Mouse (Mus musculus): ENCODE data around the gene Zfp212. TPM values are rescaled to one million over a fixed set of nuclear protein-coding genes. Genes with fewer than 3 reads are reported as not detected.

Gene Zfp212
- 10 to 100 TPM in 1 of 2 experiments, 1 to 10 TPM in 1; 8.6 to 10.4 TPM for total RNA-seq (2021)

DNA sequence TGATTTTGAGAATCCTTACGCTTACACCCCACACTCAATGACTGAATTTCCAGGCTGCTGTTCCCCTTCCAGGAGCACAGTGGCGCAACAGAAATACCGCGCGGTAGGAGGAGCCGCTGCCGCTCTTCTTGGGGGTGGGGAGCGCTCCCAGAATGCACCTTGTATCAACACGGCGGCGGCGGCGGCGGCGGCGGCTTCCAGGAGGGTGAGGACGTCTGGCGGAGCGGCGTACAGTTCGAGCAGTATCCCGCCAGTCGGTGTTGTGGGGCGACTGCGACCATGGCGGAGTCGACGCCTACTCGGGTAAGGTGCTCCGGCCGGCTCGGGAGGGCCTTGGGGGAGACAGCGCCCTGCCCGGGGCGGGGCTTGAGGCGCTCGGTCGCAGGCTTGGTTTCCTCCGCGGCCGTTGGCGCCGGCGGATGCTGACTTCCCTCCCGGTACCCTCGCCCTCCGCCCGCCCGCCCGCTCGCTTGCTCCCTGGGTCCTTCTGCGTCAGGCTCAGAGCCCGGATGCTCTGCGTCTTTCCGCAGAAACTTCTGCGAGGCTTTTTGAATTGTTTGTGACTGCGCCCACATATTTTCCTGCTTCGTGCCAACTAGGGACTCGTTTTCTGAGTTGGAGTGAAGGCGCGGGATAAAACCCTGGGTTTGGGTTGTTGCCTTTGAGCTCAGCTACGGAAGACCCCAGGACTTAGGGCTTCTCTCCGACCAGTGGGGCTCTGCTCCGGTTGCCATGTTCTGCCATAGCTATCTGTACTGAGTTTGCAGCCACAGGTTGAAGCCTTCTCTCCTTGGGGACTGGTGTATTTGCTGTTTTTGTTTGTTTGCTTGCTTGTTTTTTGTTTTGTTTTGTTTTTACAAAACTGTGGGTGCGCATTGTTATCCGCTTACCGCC, at the start of gene Zfp212:
Zfp212 (plus strand) TSS at position 30 of the 894 bp plus-strand sequence.
- intact Hi-C loops (cut with DNase I) = loop anchor here (2.0 kb wide), 3 partner anchors 32 to 86 kb away; partner anchors contain the start of genes Zfp282, Zfp398 and Zfp956
- DNase-seq (ENCODE audit: low spot score) = peak; percentile 75

DNA sequence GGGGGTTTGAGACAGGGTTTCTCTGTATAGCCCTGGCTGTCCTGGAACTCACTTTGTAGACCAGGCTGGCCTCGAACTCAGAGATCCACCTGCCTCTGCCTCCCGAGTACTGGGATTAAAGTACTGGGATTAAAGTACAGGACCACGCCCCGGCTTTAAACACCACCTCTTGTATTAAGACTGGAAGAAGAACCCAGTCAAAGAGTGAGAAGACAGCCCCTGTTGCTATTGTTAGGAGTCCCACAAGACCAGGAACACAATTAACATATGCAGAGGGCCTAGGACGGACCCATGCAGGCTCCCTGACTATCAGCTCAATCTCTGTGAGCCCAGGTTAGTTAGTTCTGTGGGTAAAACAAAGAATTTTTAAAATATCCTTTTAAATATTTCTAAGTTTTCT, 48.0 kb upstream of the Zfp212 start:
- intact Hi-C loops (cut with DNase I) = no loop called here
- no peak for DNase-seq (ENCODE audit: low spot score)

DNA sequence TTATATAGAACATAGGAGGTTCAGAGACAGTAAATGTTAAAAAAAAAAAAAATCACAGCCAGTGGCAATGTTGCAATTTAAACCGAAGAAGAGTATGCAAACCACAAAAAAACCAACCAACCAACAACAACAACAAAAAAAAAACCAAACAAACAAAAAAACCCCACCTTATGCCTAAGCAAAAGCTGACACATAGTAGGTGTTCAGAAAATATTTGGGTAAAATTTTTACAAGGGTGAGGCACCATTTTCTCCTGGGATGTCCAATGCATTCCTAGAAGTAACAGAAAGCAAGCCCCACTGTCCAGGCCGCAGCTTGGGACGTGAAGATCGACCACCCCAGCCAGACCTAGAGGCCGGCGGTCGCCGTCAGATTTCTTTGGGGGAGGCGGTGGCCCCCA, 43.2 kb upstream of the Zfp212 start, which contains the start of gene Zfp282:
Zfp282 (plus strand) TSS at position 147 of the 400 bp plus-strand sequence.
- intact Hi-C loops (cut with DNase I) = loop anchor here (2.0 to 5.0 kb wide), 4 partner anchors 42 to 140 kb away; partner anchors contain the start of genes Zfp212 and Zfp398
- no peak for DNase-seq (ENCODE audit: low spot score)

DNA sequence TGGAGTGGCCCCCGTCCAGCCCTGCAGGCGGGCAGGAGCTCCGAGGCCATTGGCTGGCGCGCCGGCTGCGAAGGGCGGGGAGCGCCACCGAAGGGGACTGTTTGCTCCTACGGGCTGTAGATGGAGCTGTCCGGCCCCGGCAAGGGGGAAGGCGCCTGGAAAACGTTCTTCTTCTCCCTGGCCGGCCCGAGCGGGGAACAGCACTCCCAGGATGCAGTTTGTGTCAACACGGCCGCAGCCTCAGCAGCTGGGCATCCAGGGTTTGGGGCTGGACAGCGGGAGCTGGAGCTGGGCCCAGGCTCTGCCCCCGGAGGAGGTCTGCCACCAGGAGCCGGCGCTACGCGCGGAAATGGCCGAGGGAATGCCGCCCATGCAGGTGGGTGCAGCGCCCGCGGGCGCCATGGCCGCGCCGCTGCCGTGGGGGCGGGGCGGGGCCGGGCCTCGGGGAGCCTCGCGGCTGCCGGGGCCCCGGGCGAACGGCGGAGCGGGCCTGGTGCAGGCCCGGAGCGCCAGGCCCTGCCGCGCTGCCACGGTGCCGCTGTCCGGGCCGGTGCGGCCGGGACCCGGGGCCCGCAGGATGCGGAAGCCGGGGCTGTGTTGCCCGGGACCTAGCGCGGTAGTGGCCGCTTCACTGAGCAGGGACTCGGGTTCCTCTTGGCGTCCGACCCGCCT, 42.7 kb upstream of the Zfp212 start:
- intact Hi-C loops (cut with DNase I) = loop anchor here (2.0 to 5.0 kb wide), 4 partner anchors 43 to 140 kb away; partner anchors contain the start of genes Zfp212 and Zfp398
- peak; percentile 89 for DNase-seq (ENCODE audit: low spot score)

DNA sequence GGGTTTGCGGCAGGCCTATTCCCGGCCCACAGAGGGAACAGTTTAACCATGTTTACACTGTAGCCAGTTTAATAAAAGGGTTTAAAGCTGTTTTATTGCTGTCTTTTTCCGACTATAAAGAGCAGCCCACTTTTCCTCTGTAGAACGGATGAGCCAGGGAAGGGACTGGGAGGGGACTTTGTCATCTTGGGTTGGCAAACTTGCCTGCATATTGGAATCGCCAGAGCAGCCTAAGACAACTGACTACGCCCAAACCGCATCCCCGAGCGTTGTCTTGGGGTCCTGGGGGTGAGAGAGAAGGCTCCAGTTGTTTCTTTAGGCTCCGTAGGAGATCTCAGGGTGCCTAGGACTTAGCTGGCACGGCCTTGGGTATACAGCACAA, 42.2 kb upstream of the Zfp212 start:
- intact Hi-C loops (cut with DNase I) = loop anchor here (5.0 kb wide), 2 partner anchors 91 to 139 kb away; no protein-coding TSS in a partner anchor
- DNase-seq (ENCODE audit: low spot score) = no peak

DNA sequence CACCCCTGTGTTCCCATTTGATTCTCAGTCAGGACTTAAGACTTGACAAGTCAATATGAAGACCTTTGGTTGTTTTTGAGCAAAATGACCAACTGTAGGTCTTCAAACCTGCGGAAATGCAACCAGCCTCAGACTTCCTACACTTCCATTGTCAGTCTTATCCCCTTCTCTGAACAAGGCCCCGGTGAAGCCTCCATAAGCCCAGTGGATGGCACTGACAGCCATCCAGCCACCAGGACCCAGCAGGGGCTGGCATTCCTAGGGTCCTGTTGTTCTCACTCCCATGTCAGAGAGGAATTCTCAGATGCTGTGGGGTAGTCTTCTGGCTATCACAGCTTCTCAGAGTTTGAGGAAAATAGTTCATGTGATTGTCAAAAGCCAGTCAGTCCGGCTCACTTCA, 41.7 kb upstream of the Zfp212 start:
- no peak for DNase-seq (ENCODE audit: low spot score)
- intact Hi-C loops (cut with DNase I) = loop anchor here (5.0 kb wide), 2 partner anchors 91 to 139 kb away; no protein-coding TSS in a partner anchor

DNA sequence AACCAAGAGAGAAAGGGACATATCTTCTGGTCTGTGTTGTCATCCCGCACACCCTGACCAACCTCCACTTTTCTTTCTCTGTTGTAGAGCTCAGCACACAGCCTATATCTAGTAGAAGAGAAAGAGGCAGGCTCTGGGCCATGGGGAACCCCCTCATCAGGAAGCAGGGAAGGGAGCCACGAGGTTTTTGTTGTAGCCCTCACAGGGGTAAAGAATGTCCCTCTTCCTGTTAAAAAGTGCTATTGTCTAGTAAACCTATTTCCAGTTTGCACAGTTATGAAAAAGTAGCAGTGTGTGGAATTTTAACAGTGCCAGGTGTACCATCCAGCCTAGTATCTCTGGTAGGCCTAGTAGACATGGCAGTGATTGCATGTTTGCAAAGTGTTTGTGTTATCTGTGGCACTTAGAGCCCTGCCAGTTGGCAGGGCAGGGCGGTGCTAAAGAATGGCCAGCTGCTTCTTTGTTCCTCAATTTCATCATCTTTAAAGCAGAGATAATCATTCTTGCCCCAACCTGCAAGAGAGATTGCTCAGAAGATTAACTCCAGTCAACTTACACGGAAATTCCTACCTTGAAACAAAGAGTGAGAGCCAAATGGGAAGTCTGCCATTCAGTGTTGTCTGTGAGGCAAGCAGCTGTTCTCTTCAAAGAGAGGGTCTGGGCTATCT, 41.1 kb upstream of the Zfp212 start:
- intact Hi-C loops (cut with DNase I) = loop anchor here (5.0 kb wide), 2 partner anchors 92 to 138 kb away; no protein-coding TSS in a partner anchor
- no peak for DNase-seq (ENCODE audit: low spot score)

DNA sequence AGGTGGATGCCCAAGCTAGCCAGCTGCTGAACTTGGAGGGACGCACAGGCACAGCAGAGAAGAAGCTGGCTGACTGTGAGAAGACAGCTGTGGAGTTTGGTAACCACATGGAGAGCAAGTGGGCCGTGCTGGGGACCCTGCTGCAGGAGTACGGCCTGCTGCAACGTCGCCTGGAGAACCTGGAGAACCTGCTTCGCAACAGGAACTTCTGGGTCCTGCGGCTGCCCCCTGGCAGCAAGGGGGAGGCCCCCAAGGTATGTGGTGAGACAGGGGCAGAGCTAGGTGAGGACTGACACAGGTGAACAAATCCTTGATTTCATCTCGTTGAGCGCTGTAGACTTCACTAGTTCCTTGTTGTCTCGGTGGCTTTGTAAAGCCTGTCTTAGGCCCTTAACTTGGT, 40.1 kb upstream of the Zfp212 start:
- intact Hi-C loops (cut with DNase I) = no loop called here
- no peak for DNase-seq (ENCODE audit: low spot score)

DNA sequence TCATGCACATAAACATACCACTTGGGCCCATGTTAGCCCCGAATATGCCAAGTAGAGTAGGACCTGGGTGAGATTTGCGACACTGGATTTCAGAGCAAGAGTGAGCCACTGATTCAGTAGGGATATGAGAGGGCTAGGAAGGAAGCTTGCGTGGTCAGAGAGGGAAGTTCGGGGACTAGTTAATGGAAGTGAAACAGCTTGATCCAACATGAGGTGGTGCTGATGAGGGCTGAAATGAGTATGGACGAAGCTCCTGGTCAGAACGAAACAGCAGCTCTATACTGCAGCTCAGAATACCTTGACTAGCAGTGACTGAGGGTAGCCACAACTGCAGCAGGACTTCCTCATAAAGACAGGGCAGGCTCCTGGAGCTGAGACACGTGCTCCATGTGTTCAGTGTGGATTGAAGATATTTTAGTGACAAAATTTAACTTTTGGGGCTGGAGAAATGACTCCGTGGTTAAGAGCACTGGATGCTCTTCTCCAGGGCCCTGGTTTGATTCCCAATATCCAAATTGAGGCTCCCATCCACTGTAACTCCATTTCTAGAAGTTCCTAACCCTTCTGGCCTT, 31.4 kb upstream of the Zfp212 start:
- no peak for DNase-seq (ENCODE audit: low spot score)
- intact Hi-C loops (cut with DNase I) = no loop called here

DNA sequence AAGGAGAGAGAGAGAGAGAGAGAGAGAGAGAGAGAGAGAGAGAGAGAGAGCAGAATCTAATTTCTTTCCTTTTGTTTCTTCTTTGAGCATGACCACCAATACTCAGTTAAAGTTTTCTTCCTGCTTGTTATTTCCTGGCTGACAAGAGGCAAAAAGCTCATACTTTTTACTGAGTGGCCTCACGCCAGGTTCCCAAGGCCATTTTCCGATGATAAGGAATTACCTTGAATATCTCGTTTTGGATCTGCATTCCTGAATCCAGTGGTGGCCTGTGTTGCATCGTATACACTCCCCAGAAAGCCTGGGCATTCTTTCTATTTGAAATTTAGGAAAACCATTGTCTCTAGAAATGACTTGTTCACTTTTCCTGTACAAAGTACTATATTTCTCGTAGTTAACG, 20.9 kb upstream of the Zfp212 start:
- intact Hi-C loops (cut with DNase I) = no loop called here
- no peak for DNase-seq (ENCODE audit: low spot score)

DNA sequence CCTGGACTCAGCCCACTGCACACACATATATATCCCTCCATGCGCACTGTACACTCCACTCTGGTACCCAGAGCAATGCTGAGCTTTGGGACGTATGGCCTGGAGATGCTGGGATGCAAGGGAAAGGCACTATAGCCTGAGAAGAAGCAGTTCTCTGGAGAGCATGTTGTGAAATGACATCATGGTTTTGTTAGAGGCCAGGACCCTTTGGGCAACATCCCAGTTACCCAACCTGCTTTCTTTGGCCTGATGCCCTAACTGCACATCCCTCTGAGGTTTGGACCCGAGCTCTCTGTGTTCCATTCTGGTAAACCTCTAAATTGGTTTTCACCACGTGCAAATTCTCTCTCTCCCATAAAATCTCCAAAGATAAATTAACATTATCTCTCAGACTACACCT, 16.7 kb upstream of the Zfp212 start:
- intact Hi-C loops (cut with DNase I) = no loop called here

DNA sequence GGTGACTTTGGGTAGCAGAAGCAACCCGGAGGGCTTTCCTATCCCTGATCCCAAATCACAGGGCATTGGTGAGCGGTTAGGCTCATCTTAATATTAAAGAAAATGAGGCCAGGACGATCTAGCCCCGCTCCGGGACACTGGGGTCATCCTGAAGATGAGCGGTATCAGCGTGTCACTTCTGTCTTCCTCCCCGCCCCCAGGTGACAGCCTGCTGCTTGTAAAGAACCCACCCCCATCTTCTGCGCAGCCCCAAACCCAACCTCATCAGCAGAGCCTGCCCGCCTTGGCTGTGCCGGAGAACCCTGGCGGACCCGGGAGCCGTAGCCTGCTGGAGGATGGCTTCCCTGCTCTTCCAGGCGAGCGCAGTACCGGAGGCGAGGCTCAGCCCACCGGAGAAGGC, 15.9 kb upstream of the Zfp212 start:
- intact Hi-C loops (cut with DNase I) = no loop called here
- no peak for DNase-seq (ENCODE audit: low spot score)

More for the DNA sequence above, 16.7 kb upstream of the Zfp212 start:
- no peak for DNase-seq (ENCODE audit: low spot score)

DNA sequence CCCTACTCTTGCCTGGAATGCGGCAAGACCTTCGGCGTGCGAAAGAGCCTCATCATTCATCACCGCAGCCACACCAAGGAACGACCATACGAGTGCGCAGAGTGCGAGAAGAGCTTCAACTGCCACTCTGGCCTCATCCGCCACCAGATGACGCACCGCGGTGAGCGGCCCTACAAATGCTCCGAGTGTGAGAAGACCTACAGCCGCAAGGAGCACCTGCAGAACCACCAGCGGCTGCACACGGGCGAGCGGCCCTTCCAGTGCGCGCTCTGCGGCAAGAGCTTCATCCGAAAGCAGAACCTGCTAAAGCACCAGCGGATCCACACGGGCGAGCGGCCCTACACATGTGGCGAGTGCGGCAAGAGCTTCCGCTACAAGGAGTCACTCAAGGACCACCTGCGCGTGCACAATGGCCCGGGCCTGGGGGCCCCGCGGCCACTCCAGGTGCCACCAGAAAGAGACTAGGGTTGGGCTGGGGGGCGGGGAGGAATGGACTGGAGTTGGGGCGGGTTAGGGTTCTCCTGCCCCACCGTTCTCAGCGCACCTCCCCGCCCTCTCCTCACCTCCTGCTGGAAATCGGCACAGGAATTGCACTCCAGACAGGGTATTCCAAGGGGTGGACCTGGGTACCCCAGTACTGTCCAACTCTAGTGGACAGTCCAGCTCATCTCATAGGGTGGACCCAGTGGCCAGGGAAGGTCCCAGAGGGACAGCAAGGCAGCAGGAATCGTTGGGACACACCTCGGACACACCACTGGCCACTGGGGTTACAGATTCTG, 15.2 kb upstream of the Zfp212 start:
- intact Hi-C loops (cut with DNase I) = no loop called here
- DNase-seq (ENCODE audit: low spot score) = no peak

DNA sequence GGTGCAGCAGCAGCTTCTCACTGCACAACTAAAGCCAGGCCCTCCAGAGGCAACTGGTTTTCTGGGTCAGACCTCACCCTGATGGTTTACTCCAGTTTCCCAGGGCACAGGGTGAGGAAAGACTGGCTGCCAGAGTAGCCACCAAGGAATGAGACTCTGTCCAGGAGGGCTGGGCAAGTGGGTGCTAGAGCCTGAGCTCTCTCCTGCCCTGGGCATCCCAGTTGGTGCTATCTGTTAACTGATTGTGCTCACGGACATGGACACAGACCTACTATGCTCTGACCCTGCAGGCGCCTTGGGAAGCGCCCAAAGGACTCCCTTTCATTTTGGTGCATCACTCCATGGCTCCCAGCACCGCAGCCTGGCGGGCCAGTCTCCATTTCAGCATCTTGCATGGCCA, 13.9 kb upstream of the Zfp212 start:
- no peak for DNase-seq (ENCODE audit: low spot score)
- intact Hi-C loops (cut with DNase I) = no loop called here

DNA sequence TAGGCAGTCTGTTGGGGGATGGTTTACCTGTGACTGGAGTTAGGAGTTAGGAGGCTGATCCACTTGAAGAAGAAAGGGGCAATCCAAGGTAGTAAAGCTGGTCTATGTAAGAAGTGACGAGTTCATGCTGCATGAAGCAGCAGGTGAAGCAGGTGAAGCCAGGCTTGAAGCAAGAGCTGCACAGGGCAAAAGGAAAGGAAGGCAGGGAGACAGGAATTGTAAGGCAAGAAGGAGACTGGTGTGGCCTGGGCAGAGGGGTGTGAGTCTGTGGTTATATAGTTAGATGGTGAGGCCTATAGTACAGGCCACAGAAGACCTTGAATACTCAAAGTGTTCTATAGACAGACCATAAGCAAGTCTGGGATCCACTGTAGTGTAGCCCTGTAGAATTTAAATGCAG, 11.3 kb upstream of the Zfp212 start:
- DNase-seq (ENCODE audit: low spot score) = no peak
- intact Hi-C loops (cut with DNase I) = no loop called here

DNA sequence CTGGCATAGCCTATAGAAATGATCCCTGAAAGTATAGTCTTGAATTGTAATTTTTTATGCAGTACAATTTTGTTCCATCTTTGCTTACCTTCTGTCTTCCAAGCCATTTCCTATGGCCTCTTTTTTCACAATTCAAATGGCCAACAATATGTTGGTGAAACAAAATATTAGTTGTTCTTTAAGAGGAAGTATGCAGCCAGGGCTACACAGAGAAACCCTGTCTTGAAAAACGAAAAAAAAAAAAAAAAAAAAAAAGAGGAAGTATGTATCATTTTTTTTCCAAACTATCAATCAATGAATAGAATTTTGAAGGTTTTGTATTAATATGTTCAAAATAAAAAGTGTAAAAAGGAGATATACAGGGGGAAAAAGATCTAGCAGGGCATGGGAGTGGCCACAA, 8.6 kb upstream of the Zfp212 start:
- no peak for DNase-seq (ENCODE audit: low spot score)
- intact Hi-C loops (cut with DNase I) = no loop called here

DNA sequence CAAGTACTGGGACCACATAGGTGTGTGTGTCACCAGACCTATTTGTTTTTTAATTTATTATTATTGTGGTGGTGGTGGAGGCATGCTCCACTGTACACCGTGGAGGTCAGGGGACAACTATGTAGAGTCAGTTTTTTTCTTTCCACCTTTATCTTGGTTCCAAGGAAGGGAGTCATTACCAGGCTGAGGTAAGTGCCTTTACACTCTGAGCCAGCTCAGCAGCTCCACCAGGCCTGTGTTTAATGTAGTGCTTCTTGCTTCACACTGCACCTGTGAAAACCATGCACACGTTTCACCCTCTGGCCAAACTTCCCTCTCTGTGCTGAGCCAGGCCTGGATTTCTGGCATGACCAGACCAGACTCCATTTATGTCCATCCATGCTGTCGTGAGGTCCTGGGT, 7.3 kb upstream of the Zfp212 start:
- intact Hi-C loops (cut with DNase I) = no loop called here
- DNase-seq (ENCODE audit: low spot score) = no peak

DNA sequence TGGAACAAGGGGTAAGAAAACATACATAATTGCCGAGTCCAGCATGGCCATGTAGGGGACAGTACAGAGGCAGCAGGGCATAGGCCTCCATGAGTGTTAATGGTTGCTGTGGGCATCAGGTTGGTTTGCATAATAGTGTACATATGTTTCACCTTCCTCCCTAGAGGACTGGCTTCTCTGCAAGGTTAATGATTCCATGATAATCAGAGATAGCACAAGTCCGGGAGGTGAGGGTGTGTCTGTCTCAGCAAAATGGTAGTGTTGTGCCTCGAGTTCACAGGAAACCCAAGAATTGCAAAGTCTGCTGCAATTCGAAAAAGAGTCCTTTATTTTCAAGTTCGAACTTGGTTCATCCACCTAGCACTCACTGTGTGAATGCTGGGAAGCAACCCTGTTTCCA, 3.2 kb upstream of the Zfp212 start:
- no peak for DNase-seq (ENCODE audit: low spot score)
- intact Hi-C loops (cut with DNase I) = no loop called here

DNA sequence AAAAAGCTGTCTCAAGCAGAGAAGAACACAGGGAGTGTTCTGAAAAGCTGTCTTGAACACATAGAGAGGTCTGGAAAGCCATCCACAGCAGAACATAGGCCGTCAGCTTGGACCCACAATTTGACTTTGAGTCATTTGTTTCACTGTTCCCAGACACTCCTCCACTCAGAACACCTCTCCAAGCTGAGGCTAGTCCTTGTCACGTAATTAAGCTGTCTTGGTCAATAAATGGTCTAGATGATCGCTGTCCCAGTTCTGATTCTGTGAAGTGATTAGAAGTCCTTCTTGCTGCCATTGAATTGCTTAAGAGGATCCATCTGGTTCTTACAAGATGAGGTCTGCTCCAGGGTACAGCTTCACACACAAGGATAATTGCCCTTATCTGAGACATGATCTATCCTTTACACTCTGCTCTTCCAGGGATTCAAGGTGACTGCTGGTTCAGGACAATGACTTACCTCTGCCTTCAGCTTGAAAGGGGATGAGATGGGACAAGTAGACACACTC, 1.5 kb upstream of the Zfp212 start:
- intact Hi-C loops (cut with DNase I) = no loop called here

More for the DNA sequence above, 1.5 kb upstream of the Zfp212 start:
- DNase-seq (ENCODE audit: low spot score) = no peak

All from heart, postnatal 25 days (tissue).